Mouse (Mus musculus) T-helper 17 cell (primary cell): ENCODE measurements around the gene Olfr770.
"Not testable (repeated sequence)": the region's sequence is repeated elsewhere in the genome, so short reads cannot be mapped to it uniquely, and the experiment has no call there.

ENCODE experiments used
- in situ Hi-C, 2 experiments: fragments of 300-600 bp; cut with MboI, MseI; formaldehyde crosslinking; loops; 1 replicate in 1 of 2; 2 replicates in 1 of 2; pipeline ENCODE4 v1.15.1; 2025; ENCODE audit warnings: high pct_unique_total_duplicates in 2 of 2

Gene Olfr770

GRCm38 (mm10) chr10:129138898-129139297 is at the start of gene Olfr770:
Olfr770 (minus strand) TSS chr10:129138998.
- in situ Hi-C loops: no loop called here

- in situ Hi-C loops: not testable (repeated sequence)
Observed at GRCm38 (mm10) chr10:129187319-129187718, 48.5 kb upstream of the Olfr770 start, which contains the start of gene Olfr773. Olfr773 (minus strand) TSS chr10:129187419.

- in situ Hi-C loops: not testable (repeated sequence)
Observed at GRCm38 (mm10) chr10:129177821-129178220, 39.0 kb upstream of the Olfr770 start, which contains the start of gene Olfr772. Olfr772 (minus strand) TSS chr10:129177921.

GRCm38 (mm10) chr10:129164651-129165050 is 25.9 kb upstream of the Olfr770 start, which contains the start of gene Olfr771:
Olfr771 (minus strand) TSS chr10:129164751.
- in situ Hi-C loops: no loop called here

GRCm38 (mm10) chr10:129117761-129118160 is 21.0 kb downstream of the Olfr770 start, which contains the start of gene Olfr769:
Olfr769 (minus strand) TSS chr10:129117861.
- in situ Hi-C loops: no loop called here

- in situ Hi-C loops: no loop called here
Observed at GRCm38 (mm10) chr10:129115146-129115545, 23.7 kb downstream of the Olfr770 start.

- in situ Hi-C loops: no loop called here
Observed at GRCm38 (mm10) chr10:129101231-129101630, 37.6 kb downstream of the Olfr770 start.

- in situ Hi-C loops: no loop called here
Observed at GRCm38 (mm10) chr10:129099275-129099674, 39.5 kb downstream of the Olfr770 start, which contains the start of gene Olfr768. Olfr768 (minus strand) TSS chr10:129099375.

GRCm38 (mm10) chr10:129082810-129083209 is 56.0 kb downstream of the Olfr770 start, which contains the start of gene Olfr767:
Olfr767 (minus strand) TSS chr10:129082910.
- in situ Hi-C loops: not testable (repeated sequence)
